Mouse (Mus musculus): ENCODE measurements around the gene Fggy. TPM values are rescaled to one million over a fixed set of nuclear protein-coding genes. Genes with fewer than 3 reads are reported as not detected.

The Fggy gene
- polyA plus RNA-seq, 2 experiments: 14.9 to 19.3 TPM

GRCm38 (mm10) chr4:95881751-95882350, 324.5 kb downstream of the Fggy start:
- TF ChIP-seq CTCF (IDR thresholded peaks at IDR 0.05; ENCODE audit: low read depth) (no peak), EP300 (IDR thresholded peaks at IDR 0.05; ENCODE audit: low read depth) (no peak)
- H3K27me3 ChIP-seq (ENCODE audit: control insufficient read depth, insufficient read depth, low read length): no peaks in the 10 kb centered on the region
- DNase-seq (ENCODE audit: low read depth in 3 of 3, low spot score in 3 of 3) (no peak), ATAC-seq (ENCODE audit: insufficient read depth) (no peak)
- H3K9me3 ChIP-seq (ENCODE audit: control insufficient read depth, low read length): no peaks in the 10 kb centered on the region
- H3K9ac ChIP-seq (replicated peaks): no peak overlapping the region
- no peaks in the 10 kb centered on the region for H3K36me3 ChIP-seq (replicated peaks; ENCODE audit: control insufficient read depth, insufficient read depth, low read depth)
- H3K4me2 ChIP-seq (ENCODE audit: low read depth): no peak overlapping the region
- no peak overlapping the region for H3K27ac ChIP-seq
- WGBS (ENCODE audit: insufficient replicate concordance): 46% methylated on average over 4 of the region's 4 CpGs
- H3K4me1 ChIP-seq (replicated peaks; ENCODE audit: control insufficient read depth in 2 of 2, insufficient read depth in 2 of 2, low read length in 1 of 2): no peaks in the 10 kb centered on the region
- no peak overlapping the region for H3K4me3 ChIP-seq (ENCODE audit: insufficient read depth in 1 of 2, low read depth in 2 of 2, low read length in 2 of 2)

- Histone ChIP-seq H3K4me2 (ENCODE audit: low read depth) (no peak overlapping the region), H3K9ac (replicated peaks) (no peak overlapping the region), H3K4me3 (ENCODE audit: insufficient read depth in 1 of 2, low read depth in 2 of 2, low read length in 2 of 2) (no peak overlapping the region), H3K36me3 (replicated peaks; ENCODE audit: control insufficient read depth, insufficient read depth, low read depth) (no peaks in the 10 kb centered on the region), H3K9me3 (ENCODE audit: control insufficient read depth, low read length) (no peaks in the 10 kb centered on the region), H3K27ac (no peak overlapping the region), H3K4me1 (replicated peaks; ENCODE audit: control insufficient read depth in 2 of 2, insufficient read depth in 2 of 2, low read length in 1 of 2) (no peaks in the 10 kb centered on the region), H3K27me3 (ENCODE audit: control insufficient read depth, insufficient read depth, low read length) (no peaks in the 10 kb centered on the region)
- WGBS (ENCODE audit: insufficient replicate concordance): 39% methylated on average over 4 of the region's 4 CpGs
- no peak for DNase-seq (ENCODE audit: low read depth in 3 of 3, low spot score in 3 of 3)
- ATAC-seq (ENCODE audit: insufficient read depth): no peak
- TF ChIP-seq EP300 (IDR thresholded peaks at IDR 0.05; ENCODE audit: low read depth) (no peak), CTCF (IDR thresholded peaks at IDR 0.05; ENCODE audit: low read depth) (no peak)
These were observed 327.2 kb downstream of the Fggy start for GRCm38 (mm10) chr4:95884184-95885145.

GRCm38 (mm10) chr4:95895199-95895754, 338.0 kb downstream of the Fggy start:
- Histone ChIP-seq H3K36me3 (replicated peaks; ENCODE audit: control insufficient read depth, insufficient read depth, low read depth) (no peaks in the 10 kb centered on the region), H3K9ac (replicated peaks) (no peak overlapping the region), H3K9me3 (ENCODE audit: control insufficient read depth, low read length) (no peaks in the 10 kb centered on the region), H3K4me1 (replicated peaks; ENCODE audit: control insufficient read depth in 2 of 2, insufficient read depth in 2 of 2, low read length in 1 of 2) (no peaks in the 10 kb centered on the region), H3K4me3 (ENCODE audit: insufficient read depth in 1 of 2, low read depth in 2 of 2, low read length in 2 of 2) (no peak overlapping the region), H3K27ac (no peak overlapping the region), H3K27me3 (ENCODE audit: control insufficient read depth, insufficient read depth, low read length) (no peaks in the 10 kb centered on the region), H3K4me2 (ENCODE audit: low read depth) (no peak overlapping the region)
- ATAC-seq (ENCODE audit: insufficient read depth) (no peak), DNase-seq (ENCODE audit: low read depth in 3 of 3, low spot score in 3 of 3) (no peak)
- TF ChIP-seq CTCF (IDR thresholded peaks at IDR 0.05; ENCODE audit: low read depth): no peak
- TF ChIP-seq EP300 (IDR thresholded peaks at IDR 0.05; ENCODE audit: low read depth): no peak
- 41% methylated on average over 2 of the region's 2 CpGs for WGBS (ENCODE audit: insufficient replicate concordance)

GRCm38 (mm10) chr4:95896571-95896970, 339.3 kb downstream of the Fggy start:
- Histone ChIP-seq H3K9ac (replicated peaks) (no peak overlapping the region), H3K4me1 (replicated peaks; ENCODE audit: control insufficient read depth in 2 of 2, insufficient read depth in 2 of 2, low read length in 1 of 2) (no peaks in the 10 kb centered on the region), H3K4me3 (ENCODE audit: insufficient read depth in 1 of 2, low read depth in 2 of 2, low read length in 2 of 2) (no peak overlapping the region), H3K27me3 (ENCODE audit: control insufficient read depth, insufficient read depth, low read length) (no peaks in the 10 kb centered on the region), H3K4me2 (ENCODE audit: low read depth) (no peak overlapping the region), H3K36me3 (replicated peaks; ENCODE audit: control insufficient read depth, insufficient read depth, low read depth) (no peaks in the 10 kb centered on the region), H3K27ac (no peak overlapping the region), H3K9me3 (ENCODE audit: control insufficient read depth, low read length) (no peaks in the 10 kb centered on the region)
- ATAC-seq (ENCODE audit: insufficient read depth) (no peak), DNase-seq (ENCODE audit: low read depth in 3 of 3, low spot score in 3 of 3) (no peak)
- WGBS (ENCODE audit: insufficient replicate concordance): 47% methylated on average over 5 of the region's 5 CpGs
- TF ChIP-seq CTCF (IDR thresholded peaks at IDR 0.05; ENCODE audit: low read depth): no peak
- no peak for TF ChIP-seq EP300 (IDR thresholded peaks at IDR 0.05; ENCODE audit: low read depth)

Measured in liver, embryonic 14.5 days (tissue).